Mouse (Mus musculus): ENCODE measurements around the gene Gcc1.

DNA sequence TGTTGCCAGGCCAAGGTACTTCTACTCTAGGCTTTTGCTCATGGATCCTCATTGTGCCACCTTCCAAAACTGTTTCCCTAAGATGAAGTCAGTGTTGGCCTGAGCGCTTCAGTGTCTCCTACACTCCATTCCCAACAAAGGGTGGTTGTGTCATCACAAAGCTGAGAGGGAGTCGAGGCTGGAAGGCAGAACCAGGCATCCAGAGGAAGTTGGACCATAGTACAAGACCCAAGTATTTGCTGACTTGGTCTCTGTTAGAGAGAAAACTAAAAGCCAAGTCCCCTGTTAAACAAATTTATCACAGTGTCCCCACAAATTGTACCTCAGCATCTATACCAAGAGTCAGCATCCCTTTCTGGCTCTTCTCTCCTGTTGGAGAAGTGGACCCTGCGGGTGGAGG is at the start of gene Gcc1:
- TF ChIP-seq CHD2 (IDR thresholded peaks at IDR 0.05; ENCODE audit: low read depth, low read length), result no peak
- no peak for TF ChIP-seq HCFC1 (IDR thresholded peaks at IDR 0.05; ENCODE audit: borderline replicate concordance, insufficient read depth, low read length)
- no peak for TF ChIP-seq ZC3H11A (IDR thresholded peaks at IDR 0.05; ENCODE audit: borderline replicate concordance, low read depth, low read length)

All from ES-E14 (cell line).